Mouse (Mus musculus) G1E (cell line): Measurements from ENCODE around the gene Rab40b. TPM values are rescaled to one million over a fixed set of nuclear protein-coding genes. Genes with fewer than 3 reads are reported as not detected.

Experiments
- ATAC-seq: 2 replicates; pipeline ENCODE4 v1.8.0; 2016; ENCODE audit warnings: mild to moderate bottlenecking; ENCODE audit not compliant: insufficient number of reproducible peaks, poor library complexity, low FRiP score, severe bottlenecking; ENCODE audit errors: extremely low read depth
- DNase-seq: peaks from one replicate; pipeline ENCODE4 v3.0.0; 2012; ENCODE audit warnings: low spot score
- H3K27me3 ChIP-seq: 2 replicates; pipeline ENCODE4 v1.6.1; 2012; ENCODE audit warnings: mild to moderate bottlenecking, low read length, inconsistent platforms; ENCODE audit not compliant: insufficient read depth
- H3K36me3 ChIP-seq: replicated peaks from 2 replicates; pipeline ENCODE3; 2012; ENCODE audit warnings: mild to moderate bottlenecking, inconsistent platforms
- H3K4me1 ChIP-seq: 2 replicates; pipeline ENCODE4 v1.6.1; 2012; ENCODE audit warnings: low read depth, low read length, inconsistent platforms, mixed read lengths; ENCODE audit not compliant: insufficient read depth
- H3K4me3 ChIP-seq: 2 replicates; pipeline ENCODE4 v1.5.1; 2012; ENCODE audit warnings: low read depth, mild to moderate bottlenecking, inconsistent platforms, low read length, moderate library complexity, mixed read lengths
- H3K9me3 ChIP-seq: replicated peaks from 2 replicates; pipeline ENCODE4 v1.6.1; 2012; ENCODE audit warnings: inconsistent platforms
- CTCF ChIP-seq: IDR thresholded peaks from 2 replicates; pipeline ENCODE4 v1.5.1; 2012; ENCODE audit warnings: low read depth, low read length, inconsistent platforms, mixed read lengths
- GATA1 ChIP-seq: IDR thresholded peaks from 2 replicates; pipeline ENCODE4 v1.6.1; 2012; ENCODE audit warnings: borderline replicate concordance, low read length, inconsistent platforms, mixed read lengths
- GATA2 ChIP-seq: IDR thresholded peaks from 2 replicates; pipeline ENCODE4 v1.6.1; 2012; ENCODE audit warnings: low read depth, low read length, inconsistent platforms, borderline replicate concordance
- POLR2AphosphoS5 ChIP-seq: IDR thresholded peaks from 2 replicates; pipeline ENCODE4 v1.6.1; 2012; ENCODE audit warnings: low read depth, low read length, inconsistent platforms; ENCODE audit not compliant: insufficient replicate concordance
- TAL1 ChIP-seq: conservative IDR thresholded peaks from 2 replicates; pipeline ENCODE4 v1.6.1; 2012; ENCODE audit warnings: low read depth, low read length, inconsistent platforms, mixed read lengths
- polyA plus RNA-seq: library from polyadenylated mRNA; stranded (reverse); fragments of >175 nt; gene quantifications from 2 replicates; pipeline ENCODE4 v1.2.3, GENCODE M21; 2012
- total RNA-seq, 2 experiments: library from RNA; stranded (forward) in 1 of 2; stranded (reverse) in 1 of 2; fragments of 200-1000 nt in 1 of 2; fragments of >200 nt in 1 of 2; fragmentation: Nextera tagmentation in 1 of 2; gene quantifications; 2 replicates each; pipeline ENCODE4 v1.2.3; 2014 to 2017

Rab40b gene
- total RNA-seq (2014; fragmentation: Nextera tagmentation) (not detected in 2 replicates), total RNA-seq (2017) (0.46 TPM in 1 of 2 replicates, not detected in the other), polyA plus RNA-seq (not detected in 2 replicates)

- H3K36me3 ChIP-seq: no peaks in the 10 kb centered on the region
- no peaks in the 10 kb centered on the region for H3K9me3 ChIP-seq
- no peak for ATAC-seq
- H3K4me3 ChIP-seq: no peak within 1 kb of the TSS
- H3K27me3 ChIP-seq: peaks cover 13% of the 10 kb centered on the region
- no peak for DNase-seq
- H3K4me1 ChIP-seq: peaks cover 2% of the 10 kb centered on the region; the same call in 1 of the 2 replicates
- no peak for TF ChIP-seq POLR2AphosphoS5
- no peak for TF ChIP-seq GATA2
- TF ChIP-seq GATA1: no peak
Measured at GRCm38 (mm10) chr11:121387750-121388553, at the start of gene Rab40b. Rab40b (minus strand) TSS chr11:121388251.

DNA sequence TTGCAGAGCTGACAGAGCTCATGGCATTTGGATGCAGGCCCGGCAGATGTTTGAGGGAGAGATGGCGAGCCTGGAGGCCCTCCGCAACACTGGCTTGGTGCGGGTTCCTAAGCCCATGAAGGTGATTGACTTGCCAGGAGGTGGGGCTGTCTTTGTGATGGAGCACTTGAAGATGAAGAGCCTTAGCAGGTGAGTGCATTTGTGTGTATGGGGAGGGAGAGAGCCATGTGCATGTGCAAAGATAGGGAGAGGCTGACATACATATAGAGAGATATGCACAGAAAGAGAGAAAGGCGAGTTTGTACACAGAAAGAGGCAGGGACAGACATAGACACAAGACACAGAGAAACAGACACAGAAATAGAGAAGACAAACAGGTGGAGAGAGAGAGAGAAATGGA is 49.2 kb upstream of the Rab40b start:
- DNase-seq: no peak
- TF ChIP-seq TAL1: no peak
- TF ChIP-seq GATA1: no peak
- TF ChIP-seq GATA2: no peak
- TF ChIP-seq POLR2AphosphoS5: no peak
- TF ChIP-seq CTCF: no peak
- peaks cover 25% of the 10 kb centered on the region for H3K4me1 ChIP-seq
- H3K4me3 ChIP-seq: no peak overlapping the region
- H3K27me3 ChIP-seq: peaks cover 23% of the 10 kb centered on the region
- no peaks in the 10 kb centered on the region for H3K9me3 ChIP-seq
- no peaks in the 10 kb centered on the region for H3K36me3 ChIP-seq
- ATAC-seq: no peak

DNA sequence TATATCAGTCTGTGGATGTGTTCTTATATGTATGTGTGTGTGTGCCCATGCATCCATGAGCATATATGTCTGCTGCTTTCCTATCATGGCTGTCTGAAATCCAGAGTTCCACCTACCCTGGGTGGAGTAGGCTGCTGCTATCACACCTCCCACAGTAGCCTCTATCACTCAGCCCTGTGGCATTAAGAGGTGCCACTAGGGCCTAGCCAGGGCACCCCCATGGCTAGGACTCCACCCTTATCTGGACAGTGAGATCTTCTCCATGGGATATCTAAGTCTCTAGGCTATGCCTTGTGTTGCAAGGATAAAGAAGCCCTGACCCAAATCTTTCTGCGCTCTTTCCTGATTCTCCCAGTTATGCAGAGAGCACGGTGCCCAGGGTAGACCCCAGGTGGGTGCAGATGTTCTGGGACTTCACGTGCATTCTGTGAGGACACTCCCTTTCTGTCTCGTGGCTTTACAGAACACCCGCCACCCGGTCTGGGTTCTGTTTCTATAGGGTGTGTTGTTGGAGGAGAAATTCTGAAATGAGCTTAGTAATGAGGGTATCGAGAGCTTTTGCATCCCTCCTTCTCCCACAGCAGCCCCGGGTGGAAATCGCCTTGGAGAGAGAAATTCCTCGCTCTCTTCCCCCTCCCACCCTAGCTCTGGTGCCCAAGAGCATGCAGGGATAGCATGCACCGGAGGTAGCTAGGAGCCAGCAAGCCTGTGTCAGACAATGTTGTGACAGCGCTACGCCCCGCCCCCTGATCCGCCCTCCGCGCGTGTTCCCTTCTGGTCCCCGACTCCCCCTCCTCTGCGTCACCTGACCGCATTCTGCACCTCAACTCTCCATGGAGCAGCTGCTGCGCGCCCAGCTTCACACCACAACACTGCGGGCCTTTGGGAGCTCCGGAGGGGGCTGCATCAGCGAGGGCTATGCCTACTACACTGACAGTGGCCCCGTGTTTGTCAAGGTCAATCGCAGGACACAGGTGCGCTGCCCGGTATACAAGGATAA is 46.4 kb upstream of the Rab40b start, which contains the start of gene Fn3k:
TSS of gene Fn3k (plus strand) at position 758 of the 1,000 bp plus-strand sequence.
- H3K4me1 ChIP-seq: peaks cover 25% of the 10 kb centered on the region

DNA sequence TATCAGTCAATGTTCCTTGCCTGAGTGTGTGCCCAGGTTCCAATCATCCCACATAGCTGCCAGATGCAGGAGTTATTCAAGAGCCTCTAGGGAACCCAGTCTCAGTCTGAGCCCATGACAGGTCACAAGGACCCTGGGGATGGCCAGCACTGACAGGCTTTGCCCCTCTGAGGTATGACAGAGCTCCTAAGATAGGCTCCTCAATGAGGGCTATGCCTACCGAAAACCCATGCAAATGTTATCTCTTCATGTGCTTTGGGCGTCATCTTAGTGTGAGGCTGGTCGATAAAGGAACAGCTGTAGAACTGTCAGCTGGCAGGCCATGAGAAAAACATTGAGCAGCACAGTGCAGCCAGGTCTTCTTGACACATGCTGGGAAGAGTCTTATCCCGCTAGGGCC is 45.3 kb upstream of the Rab40b start:
- no peak overlapping the region for H3K4me3 ChIP-seq
- H3K9me3 ChIP-seq: no peaks in the 10 kb centered on the region
- ATAC-seq (no peak), DNase-seq (no peak)
- peaks cover 25% of the 10 kb centered on the region for H3K36me3 ChIP-seq
- peaks cover 25% of the 10 kb centered on the region for H3K4me1 ChIP-seq
- no peak for TF ChIP-seq GATA1
- TF ChIP-seq TAL1: no peak
- no peak for TF ChIP-seq GATA2
- no peak for TF ChIP-seq CTCF
- TF ChIP-seq POLR2AphosphoS5: no peak
- H3K27me3 ChIP-seq: peaks cover 9% of the 10 kb centered on the region; the same call in 1 of the 2 replicates

More for the DNA sequence above, 46.4 kb upstream of the Rab40b start, which contains the start of gene Fn3k:
- H3K9me3 ChIP-seq: no peaks in the 10 kb centered on the region
- DNase-seq: peak; percentile 65
- peak; percentile 90 for ATAC-seq
- no peak for TF ChIP-seq POLR2AphosphoS5
- no peak for TF ChIP-seq GATA2
- no peak for TF ChIP-seq TAL1
- no peak for TF ChIP-seq CTCF
- no peak for TF ChIP-seq GATA1
- peaks cover 9% of the 10 kb centered on the region; the same call in 1 of the 2 replicates for H3K27me3 ChIP-seq
- peaks cover 14% of the 10 kb centered on the region for H3K36me3 ChIP-seq
- peak within 1 kb of the TSS; percentile 67; the same call in 1 of the 2 replicates for H3K4me3 ChIP-seq

DNA sequence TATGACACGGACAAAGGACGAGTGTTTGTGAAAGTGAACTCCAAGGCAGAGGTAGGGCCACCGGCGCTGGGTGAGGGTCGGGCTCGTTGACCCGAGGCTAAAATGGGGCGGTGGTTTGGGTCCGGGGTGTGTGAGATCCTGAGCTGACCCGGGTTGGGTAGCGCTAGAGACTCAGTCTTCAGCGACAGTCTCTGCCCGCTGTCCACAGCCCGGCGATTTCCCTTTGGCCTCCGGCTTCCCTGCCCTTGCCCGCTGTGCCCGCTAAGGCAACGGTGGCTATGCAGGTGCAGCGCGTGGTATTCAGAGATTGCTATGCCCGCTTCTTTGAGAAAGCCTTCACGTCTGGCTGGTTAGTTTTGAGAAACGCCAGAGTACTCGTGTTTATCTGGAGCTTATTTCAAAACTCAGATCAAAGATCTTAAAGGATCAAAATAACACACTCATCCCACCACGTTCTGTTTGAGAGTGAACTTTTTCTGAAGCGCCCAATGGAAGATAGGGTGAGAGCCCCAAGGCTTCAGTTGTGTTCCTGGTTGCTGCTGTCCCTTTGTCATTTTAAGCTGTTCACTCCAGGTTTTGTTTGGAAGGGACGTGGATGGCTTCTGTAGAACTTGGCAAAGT is 33.6 kb upstream of the Rab40b start:
- TF ChIP-seq GATA2 (no peak), CTCF (no peak), GATA1 (no peak), POLR2AphosphoS5 (no peak), TAL1 (no peak)
- Histone ChIP-seq H3K4me1 (peaks cover 20% of the 10 kb centered on the region), H3K27me3 (no peaks in the 10 kb centered on the region), H3K36me3 (peaks cover 16% of the 10 kb centered on the region), H3K9me3 (no peaks in the 10 kb centered on the region), H3K4me3 (peak overlapping the region; percentile 87)
- DNase-seq (peak; percentile 16), ATAC-seq (peak; percentile 15; the same call in 1 of the 2 replicates)
